Mouse (Mus musculus) spleen, adult 12 weeks (tissue): ENCODE measurements around the gene Kin.

ENCODE experiments used
- DNase-seq: peaks from one replicate; pipeline ENCODE4 v3.0.0; 2022; ENCODE audit warnings: low spot score

Kin gene

DNA sequence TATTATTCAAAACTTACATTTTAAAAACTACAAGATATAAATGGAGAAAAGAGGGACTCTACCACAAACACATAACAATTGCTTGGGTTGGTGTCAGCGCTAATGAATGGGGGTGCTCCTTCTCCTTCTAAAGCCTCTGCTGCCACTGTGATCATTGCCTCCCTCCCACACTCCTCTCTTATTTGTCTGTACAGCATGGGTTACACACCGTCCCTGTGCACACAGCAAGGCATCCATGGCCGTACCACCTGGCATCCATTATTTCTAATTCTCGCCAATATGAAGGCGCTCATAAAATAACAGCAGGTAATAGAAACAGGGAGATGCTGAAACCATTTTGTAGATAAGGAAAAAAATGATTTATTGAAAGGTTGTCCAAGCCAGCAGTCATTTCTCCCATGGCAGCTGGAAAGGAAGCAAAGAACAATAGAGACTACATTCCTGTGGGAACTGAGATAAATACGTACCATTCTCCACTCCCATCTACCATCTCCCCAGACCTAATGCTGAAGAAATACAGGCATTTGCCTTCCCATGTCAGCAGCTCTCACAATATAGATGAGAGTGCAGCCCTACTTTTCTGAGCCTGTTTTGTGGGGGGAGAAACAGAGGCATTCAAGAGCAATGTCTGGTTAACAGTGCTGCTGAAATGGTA, 28.3 kb downstream of the Kin start:
- DNase-seq, result no peak

DNA sequence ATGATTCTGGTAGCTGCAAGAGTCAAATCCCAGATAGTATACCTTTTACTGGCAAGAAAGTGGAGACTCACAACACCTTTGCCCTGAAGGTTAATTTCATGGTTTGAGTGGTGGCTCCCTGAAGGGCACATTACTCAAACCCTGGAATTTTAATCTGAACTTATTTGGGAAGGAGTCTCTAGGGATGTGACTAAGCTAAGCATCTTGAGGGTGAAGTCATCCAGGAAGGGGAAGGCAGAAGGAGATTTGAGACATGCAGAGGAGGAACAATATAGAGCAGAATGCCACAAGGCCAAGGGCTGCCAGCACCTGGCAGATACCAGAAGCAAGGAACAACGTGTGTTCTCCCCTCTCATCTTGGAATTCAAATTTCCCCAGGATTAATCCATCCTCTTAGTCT, 38.4 kb downstream of the Kin start:
- DNase-seq, result no peak

DNA sequence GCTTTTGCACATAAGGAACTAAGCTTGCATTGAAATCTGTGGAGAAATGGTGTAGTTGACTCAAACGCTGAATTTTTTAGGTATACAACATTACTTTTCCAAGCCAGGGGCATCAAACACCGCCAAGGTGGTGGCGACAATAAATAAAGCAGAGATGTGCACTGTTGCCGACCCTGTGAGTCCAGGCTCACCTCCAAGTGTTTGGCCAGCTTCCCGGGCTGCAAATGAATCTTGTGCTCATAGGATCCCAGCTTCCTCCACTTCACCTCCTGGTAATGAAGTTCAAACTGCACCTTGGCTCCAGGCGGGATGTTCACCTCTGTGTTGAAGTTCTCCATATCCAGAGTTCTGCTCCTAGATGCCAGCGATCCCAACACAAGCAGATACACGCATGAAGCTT, 38.9 kb downstream of the Kin start:
- no peak for DNase-seq

DNA sequence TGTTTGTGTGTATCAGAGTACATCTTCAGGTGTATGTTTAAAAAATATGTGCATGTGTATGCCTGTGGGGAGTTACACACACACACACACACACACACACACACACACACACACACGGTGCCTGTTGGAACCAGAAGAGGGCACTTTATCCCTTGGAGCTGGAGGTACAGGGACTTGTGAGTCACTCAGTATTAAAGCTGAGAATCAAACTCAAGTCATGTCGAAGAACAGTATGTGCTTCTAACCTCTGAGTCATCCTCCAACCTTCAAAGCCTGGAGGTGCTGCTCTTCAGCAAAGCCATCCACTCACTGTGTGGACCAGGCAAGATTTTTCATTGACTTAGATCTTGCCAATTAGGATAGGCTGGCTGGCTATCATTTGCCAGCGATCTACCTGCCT, 41.4 kb downstream of the Kin start:
- DNase-seq, result no peak

DNA sequence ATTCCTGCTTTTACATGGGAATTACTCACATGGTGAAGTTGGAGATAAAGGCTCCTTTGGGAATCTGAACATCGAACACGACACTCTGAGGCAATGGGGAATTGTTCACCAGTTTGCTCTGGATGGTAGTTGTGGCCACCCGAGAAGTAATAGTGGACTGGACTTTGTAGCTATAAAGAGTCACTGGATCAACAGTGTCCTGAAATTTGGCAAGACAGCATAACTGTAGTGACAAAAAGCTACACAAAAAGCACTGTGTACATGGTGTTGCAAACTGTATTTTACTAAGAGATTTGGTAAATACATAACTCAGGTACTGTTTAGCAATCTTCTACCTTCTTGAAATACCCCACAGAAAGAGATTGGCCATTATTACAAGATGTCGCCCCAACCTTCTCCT, 45.7 kb downstream of the Kin start:
- no peak for DNase-seq

DNA sequence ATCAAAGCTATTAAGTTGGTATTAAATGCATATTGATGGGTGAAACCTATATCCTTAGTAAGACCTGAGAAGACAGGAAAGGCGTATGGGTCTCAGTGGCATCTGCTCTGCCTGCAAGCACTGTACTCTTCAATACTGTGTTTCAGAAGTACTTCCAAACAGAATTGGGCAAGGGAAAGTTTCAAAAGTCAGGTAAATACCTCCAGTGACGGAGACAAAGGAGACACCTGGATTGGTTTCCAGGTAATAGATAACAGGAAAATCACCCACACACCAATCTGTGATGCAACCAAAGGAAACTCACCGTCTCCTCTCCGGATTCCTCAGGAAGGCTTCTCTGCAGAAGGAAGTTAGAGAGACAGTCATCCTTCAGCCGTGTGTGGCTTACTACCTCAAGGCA, 47.1 kb downstream of the Kin start:
- no peak for DNase-seq

DNA sequence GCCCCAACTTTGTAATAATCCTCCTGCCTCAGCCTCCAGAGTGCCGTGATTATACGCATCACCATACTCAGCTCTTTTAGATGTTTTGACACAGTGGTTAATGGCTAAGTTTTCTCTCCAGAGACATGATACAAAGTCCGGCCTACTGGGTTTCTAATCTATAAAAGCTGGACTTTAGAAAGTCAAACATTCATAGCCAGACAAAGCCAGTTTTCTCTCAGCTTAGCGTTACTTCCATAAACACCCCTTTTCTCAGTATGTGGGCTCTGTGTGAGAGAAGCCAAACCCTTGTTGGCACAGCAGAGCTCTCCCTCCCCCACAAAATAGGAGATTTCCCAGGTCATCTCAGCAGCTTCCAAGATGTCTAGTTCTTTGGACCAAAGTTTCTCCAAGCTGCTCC, 48.2 kb downstream of the Kin start:
- no peak for DNase-seq

DNA sequence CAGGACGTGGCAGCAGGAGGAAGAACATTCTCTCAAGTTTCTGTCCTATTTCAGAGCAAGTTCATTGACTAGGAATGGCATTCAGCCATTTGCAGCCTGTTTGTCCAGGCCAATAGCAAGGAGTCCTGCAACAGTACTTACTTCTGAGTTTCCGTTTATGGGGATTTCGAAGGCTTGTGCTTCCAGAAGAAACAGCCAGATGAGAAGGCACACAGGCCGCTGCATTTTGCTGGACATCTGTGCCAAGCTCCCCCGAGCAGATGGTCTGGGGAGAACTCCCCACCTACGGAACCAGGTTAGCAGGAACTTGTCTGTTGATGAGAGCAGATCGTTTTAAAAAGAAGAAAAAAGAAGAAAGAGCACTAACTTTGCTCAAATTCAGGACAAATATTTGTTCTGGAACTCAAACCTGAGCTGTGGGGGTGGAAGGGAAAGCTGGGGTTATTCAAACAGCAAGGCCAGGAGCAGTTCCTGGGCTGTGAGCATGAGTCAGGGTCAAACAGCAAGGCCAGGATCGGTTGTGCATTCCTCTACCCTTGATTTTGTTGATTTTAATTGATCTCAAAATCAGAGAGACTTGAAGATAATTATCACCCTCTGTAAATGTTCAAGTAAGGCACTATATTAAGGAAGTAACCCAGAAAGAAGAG, 50.1 kb downstream of the Kin start:
- DNase-seq, result no peak

DNA sequence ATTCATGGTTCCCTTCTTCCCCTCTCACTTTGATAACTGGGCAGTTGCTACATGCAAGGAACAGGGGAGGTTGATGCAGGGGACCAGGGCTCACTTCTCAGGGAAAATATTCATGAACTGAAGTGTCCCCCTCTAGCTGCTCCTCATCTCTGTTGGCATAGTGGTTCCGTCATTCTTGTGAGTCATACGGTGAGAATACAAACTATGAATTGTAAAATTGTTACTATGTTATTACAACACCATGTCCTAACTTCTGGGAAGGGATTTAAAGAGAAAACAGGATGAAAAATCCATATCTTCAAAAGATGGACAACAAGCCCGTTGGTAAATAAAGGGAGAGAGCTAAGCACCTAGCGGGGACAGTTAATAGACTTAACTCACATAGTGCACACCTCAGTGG, 50.9 kb downstream of the Kin start, which contains the start of gene Itih2:
Gene Itih2 (minus strand): TSS at position 101 of the 400 bp plus-strand sequence.
- no peak for DNase-seq

DNA sequence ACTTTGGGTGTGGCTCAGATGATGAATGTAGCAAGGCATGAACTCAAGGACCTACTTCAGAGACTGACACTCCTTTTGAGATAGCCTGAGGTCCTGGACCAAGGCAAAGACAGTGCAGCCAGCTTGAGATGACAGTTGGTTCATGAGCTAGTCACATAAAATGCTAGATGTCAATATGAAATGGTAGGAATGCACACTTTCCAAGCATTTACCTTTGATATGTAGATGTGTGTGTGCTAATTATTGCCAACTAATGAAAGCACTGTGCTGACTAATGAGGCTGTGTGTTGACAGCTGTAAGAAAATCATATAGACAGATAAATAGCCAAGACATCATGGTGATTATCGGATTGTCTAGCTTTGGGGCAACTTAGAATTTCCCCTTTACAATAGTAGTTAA, 51.7 kb downstream of the Kin start:
- no peak for DNase-seq

DNA sequence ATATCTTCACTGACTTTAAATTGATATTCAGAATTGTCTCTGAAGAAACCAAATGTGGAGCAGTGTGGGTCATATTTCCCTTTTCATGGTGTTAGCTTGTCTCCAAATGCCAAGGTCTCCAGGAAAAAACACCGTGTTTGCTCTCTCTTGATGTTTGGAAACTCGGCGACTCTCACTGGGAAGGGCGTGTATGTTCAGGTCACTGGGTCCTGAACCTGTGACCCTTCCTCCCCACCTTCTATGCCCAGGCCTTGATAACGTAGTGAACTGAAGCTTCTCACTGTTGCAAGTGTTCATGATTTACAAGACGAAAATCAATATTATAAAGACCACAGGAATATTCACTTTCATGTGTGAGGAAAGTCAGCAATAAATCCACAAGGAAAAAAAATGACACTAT, 53.5 kb downstream of the Kin start:
- DNase-seq, result no peak

DNA sequence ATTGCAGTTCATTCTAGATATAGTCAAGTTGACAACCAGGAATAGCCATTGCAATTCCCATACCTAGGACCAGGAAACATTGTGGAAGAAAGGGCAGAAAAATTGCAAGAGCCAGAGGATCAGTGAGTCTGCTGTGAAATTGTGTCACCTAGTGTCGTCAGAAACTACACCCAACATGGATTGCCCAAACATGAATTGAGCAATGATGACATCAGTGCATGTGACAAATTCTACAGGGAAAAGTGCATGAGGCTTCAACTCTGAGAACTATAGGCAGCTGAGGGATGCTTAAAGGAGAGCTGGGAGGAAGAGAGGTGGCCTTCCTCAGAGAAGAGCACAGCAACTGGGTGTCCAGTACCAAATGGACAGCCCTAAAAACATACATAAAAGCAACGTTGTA, 56.9 kb downstream of the Kin start:
- no peak for DNase-seq

DNA sequence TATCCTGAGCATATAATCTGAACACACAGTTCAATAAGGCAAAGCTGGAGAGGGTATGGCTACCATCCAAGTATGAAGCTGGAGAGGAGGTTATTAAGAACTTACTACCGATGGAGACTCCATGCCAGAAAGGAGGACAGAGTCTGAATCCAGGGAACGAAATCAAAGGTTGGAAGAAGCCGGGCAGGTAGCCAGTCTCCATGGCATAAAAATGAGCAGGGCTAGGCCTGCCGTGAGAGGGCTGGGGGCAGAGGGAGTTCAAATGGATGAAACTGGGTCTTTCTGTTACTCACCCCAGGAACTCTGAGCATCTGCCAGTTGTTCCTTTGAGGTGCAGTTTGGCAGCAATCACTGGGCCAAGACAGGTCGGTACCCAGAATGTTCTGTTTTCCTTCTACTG, 60.1 kb downstream of the Kin start:
- no peak for DNase-seq
